Mouse (Mus musculus): Measurements from ENCODE around the gene Chrd.

DNA sequence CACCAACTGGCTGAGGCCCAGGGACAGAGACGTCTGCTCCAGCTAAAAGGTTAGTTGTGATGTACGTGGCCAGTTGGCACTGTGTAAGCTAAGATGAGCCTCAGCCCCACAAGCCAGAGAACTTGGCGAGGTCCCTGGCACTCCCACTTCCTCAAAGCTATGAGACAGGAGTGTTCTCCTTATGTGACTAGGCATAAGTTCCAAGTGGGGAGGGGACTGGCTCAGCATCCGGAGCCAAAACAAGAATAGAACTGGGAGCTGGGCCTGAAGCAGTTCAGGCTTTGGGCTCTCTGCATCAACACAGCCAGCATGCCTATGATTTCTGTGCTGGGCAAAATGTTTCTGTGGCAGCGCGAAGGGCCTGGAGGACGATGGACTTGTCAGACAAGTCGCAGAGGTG is 38.1 kb upstream of the Chrd start:
- TF ChIP-seq CTCF (IDR thresholded peaks at IDR 0.05; ENCODE audit: low read depth, low read length) (no peak), GATA1 (IDR thresholded peaks at IDR 0.05; ENCODE audit: borderline replicate concordance, low read length) (no peak)

All from G1E (cell line).